Mouse (Mus musculus) retina, embryonic 14.5 days (tissue): Measurements from ENCODE around the gene Naa11.

Source experiments
- DNase-seq: peaks from one replicate; pipeline ENCODE4 v3.0.0-alpha.2; 2015; ENCODE audit warnings: low spot score

Gene Naa11

DNA sequence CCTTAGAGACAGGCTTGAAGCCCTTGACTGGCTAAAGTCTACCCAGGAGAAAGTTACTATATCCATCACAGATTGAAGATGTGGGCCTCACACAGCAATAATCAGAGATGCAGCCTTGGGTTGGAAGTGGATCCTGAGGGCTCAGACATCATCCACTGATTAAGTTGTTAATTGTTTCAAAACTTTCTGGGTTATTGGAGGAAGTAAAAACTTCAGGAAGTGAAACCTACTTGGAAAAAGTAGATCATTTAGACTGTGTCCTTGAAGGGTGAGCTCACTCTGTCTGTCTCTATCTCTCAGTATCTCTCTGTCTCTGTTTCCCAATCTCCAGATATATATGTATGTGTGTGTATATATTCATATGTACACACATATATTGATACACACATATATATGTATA is 47.0 kb downstream of the Naa11 start:
- no peak for DNase-seq

GRCm38 (mm10) chr5:97344144-97344543 is 48.0 kb downstream of the Naa11 start:
- no peak for DNase-seq

DNA sequence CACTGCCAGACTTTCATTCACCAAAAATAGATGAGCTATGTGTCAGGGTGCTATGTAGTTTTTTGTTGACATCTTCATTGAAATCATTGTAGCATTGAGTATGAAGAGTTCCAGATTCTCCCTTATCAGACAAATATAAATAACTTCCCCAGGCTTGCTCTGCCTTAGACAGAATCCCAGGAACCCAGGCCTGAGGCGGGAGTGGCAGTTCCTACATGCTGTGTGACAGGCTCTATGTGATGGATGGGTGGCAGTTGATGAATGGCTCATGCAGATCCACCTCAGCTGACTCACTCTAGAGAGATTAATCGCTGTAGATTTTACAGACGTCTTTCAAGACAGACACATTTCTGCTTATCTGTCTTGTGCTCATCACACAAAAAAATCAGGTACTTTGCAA is 57.4 kb downstream of the Naa11 start:
- no peak for DNase-seq
